Comparison of ENCODE assay signal across 9 mouse cellular contexts in genomic region chr4:46342711-46343286, GRCm38 (mm10). TPM values are rescaled to one million over a fixed set of nuclear protein-coding genes. Genes with fewer than 3 reads are reported as not detected.
DNase-seq lines count a peak whose midpoint lies in the region; ATAC-seq and TF ChIP-seq lines count a peak whose summit lies in the region.
"Had no signal": no experiment of that assay in that cellular context is flagged by ENCODE, and none has a peak within 500 bp of the region (broad histone marks: within the 10 kb centered on the region; RNA-seq: fewer than 3 reads in every experiment).

No protein-coding gene starts in this region.

- H3K4me1 ChIP-seq in heart, embryonic 13.5 days, result peaks cover 34% of the 10 kb centered on the region
- no peaks in the 10 kb centered on the region; the same call in 1 of the 2 replicates for H3K4me1 ChIP-seq in lung, postnatal 0 days (ENCODE audit: insufficient read depth, low read depth, low read length)
- H3K4me1 ChIP-seq in lung, adult 2 months (ENCODE audit: control insufficient read depth, insufficient read depth, low read length), result peaks cover 3% of the 10 kb centered on the region
- no peaks in the 10 kb centered on the region for H3K4me1 ChIP-seq in limb, embryonic 11.5 days (ENCODE audit: control insufficient read depth, insufficient read depth, low read length)
- H3K4me1 ChIP-seq in stomach, embryonic 16.5 days (ENCODE audit: control insufficient read depth, insufficient read depth, low read length), result peaks cover 9% of the 10 kb centered on the region

- no peak for DNase-seq in heart, adult 9 months (ENCODE audit: low spot score in 2 of 2)
- DNase-seq in lung, postnatal 0 days (ENCODE audit: low spot score), result no peak
- DNase-seq in lung, adult 2 months, result no peak
- peak; percentile 63 for DNase-seq in limb, embryonic 11.5 days (ENCODE audit: low spot score)
- no peak for DNase-seq in cerebellum, adult 11-12 months
- no peak for DNase-seq in thymus, postnatal 25 days
- DNase-seq: gastrocnemius, postnatal 25 days had no signal

- H3K27ac ChIP-seq in heart, embryonic 13.5 days (replicated peaks), result no peak overlapping the region
- H3K27ac ChIP-seq in lung, postnatal 0 days (ENCODE audit: low read length), result no peak overlapping the region
- H3K27ac ChIP-seq in limb, embryonic 11.5 days (replicated peaks; ENCODE audit: low read depth, low read length), result no peak overlapping the region
- no peak overlapping the region for H3K27ac ChIP-seq in stomach, embryonic 16.5 days (ENCODE audit: low read length)

- H3K9ac ChIP-seq in heart, embryonic 13.5 days, result no peak overlapping the region
- no peak overlapping the region for H3K9ac ChIP-seq in lung, postnatal 0 days (replicated peaks; ENCODE audit: low read depth)
- 0 out of 2 replicates have a peak overlapping the region, but pooled peaks have one; percentile 22 for H3K9ac ChIP-seq in limb, embryonic 11.5 days (ENCODE audit: low read length)
- no peak overlapping the region for H3K9ac ChIP-seq in stomach, embryonic 16.5 days (ENCODE audit: low read length)

- no peak for TF ChIP-seq POLR2A in lung, adult 2 months (IDR thresholded peaks at IDR 0.05; ENCODE audit: borderline replicate concordance, extremely low read depth, low read depth, low read length)

- H3K4me2 ChIP-seq in heart, embryonic 13.5 days, result peak overlapping the region; percentile 52
- peak overlapping the region; percentile 54; the same call in 1 of the 2 replicates for H3K4me2 ChIP-seq in lung, postnatal 0 days (replicated peaks; ENCODE audit: low read depth, low read length)
- no peak overlapping the region for H3K4me2 ChIP-seq in limb, embryonic 11.5 days (ENCODE audit: low read depth, severe bottlenecking)
- peak overlapping the region; percentile 53; the same call in 1 of the 2 replicates for H3K4me2 ChIP-seq in stomach, embryonic 16.5 days (ENCODE audit: low read depth, low read length)

- H3K36me3 ChIP-seq in heart, embryonic 13.5 days, result no peaks in the 10 kb centered on the region
- no peaks in the 10 kb centered on the region for H3K36me3 ChIP-seq in lung, postnatal 0 days (ENCODE audit: insufficient read depth, low read length)
- no peaks in the 10 kb centered on the region for H3K36me3 ChIP-seq in limb, embryonic 11.5 days (ENCODE audit: control insufficient read depth, insufficient read depth, low read length)
- H3K36me3 ChIP-seq in stomach, embryonic 16.5 days (ENCODE audit: control insufficient read depth, insufficient read depth, low read length), result no peaks in the 10 kb centered on the region

- H3K9me3 ChIP-seq in heart, embryonic 13.5 days, result no peaks in the 10 kb centered on the region
- no peaks in the 10 kb centered on the region for H3K9me3 ChIP-seq in lung, postnatal 0 days (ENCODE audit: low read length)
- H3K9me3 ChIP-seq in limb, embryonic 11.5 days (ENCODE audit: control insufficient read depth, low read length), result no peaks in the 10 kb centered on the region
- H3K9me3 ChIP-seq in stomach, embryonic 16.5 days (replicated peaks; ENCODE audit: control insufficient read depth, low read length), result no peaks in the 10 kb centered on the region

- H3K27me3 ChIP-seq in heart, embryonic 13.5 days (replicated peaks), result peaks cover 100% of the 10 kb centered on the region
- H3K27me3 ChIP-seq in lung, postnatal 0 days (replicated peaks; ENCODE audit: insufficient read depth, low read length), result peaks cover 93% of the 10 kb centered on the region
- H3K27me3 ChIP-seq in limb, embryonic 11.5 days (ENCODE audit: control insufficient read depth, insufficient read depth, low read length), result peaks cover 95% of the 10 kb centered on the region
- H3K27me3 ChIP-seq in stomach, embryonic 16.5 days (ENCODE audit: control insufficient read depth, insufficient read depth, low read length), result peaks cover 90% of the 10 kb centered on the region

- WGBS in heart, embryonic 13.5 days, result 2% methylated on average over 28 of the region's 28 CpGs
- 1% methylated on average over 27 of the region's 28 CpGs for WGBS in lung, postnatal 0 days
- 3% methylated on average over 28 of the region's 28 CpGs for WGBS in lung, adult 2 months
- under 1% methylated on average over 28 of the region's 28 CpGs for WGBS in limb, embryonic 11.5 days
- WGBS in stomach, embryonic 16.5 days, result under 1% methylated on average over 27 of the region's 28 CpGs

- no peak for TF ChIP-seq EP300 in lung, postnatal 0 days (IDR thresholded peaks at IDR 0.05)

- H3K4me3 ChIP-seq in heart, embryonic 13.5 days, result peak overlapping the region; percentile 50
- H3K4me3 ChIP-seq in lung, postnatal 0 days (ENCODE audit: low read depth, low read length), result no peak overlapping the region
- no peak overlapping the region for H3K4me3 ChIP-seq in lung, adult 2 months (replicated peaks; ENCODE audit: extremely low read depth, low read depth, low read length)
- no peak overlapping the region for H3K4me3 ChIP-seq in limb, embryonic 11.5 days (ENCODE audit: low read depth, low read length)
- peak overlapping the region; percentile 45 for H3K4me3 ChIP-seq in stomach, embryonic 16.5 days (replicated peaks; ENCODE audit: low read length)

- no peak for ATAC-seq in heart, embryonic 13.5 days (ENCODE audit: extremely low read depth, insufficient number of reproducible peaks, low FRiP score, low TSS enrichment)
- ATAC-seq in lung, postnatal 0 days, result no peak; the same call in 1 of the 2 replicates
- no peak for ATAC-seq in limb, embryonic 11.5 days (ENCODE audit: insufficient number of reproducible peaks, low FRiP score, low TSS enrichment, low read depth)
- no peak for ATAC-seq in stomach, embryonic 16.5 days (ENCODE audit: insufficient read depth, low FRiP score)

- 0 out of 2 replicates have a peak, but pooled peaks have one; percentile 10 for TF ChIP-seq CTCF in lung, postnatal 0 days (IDR thresholded peaks at IDR 0.05)
- no peak for TF ChIP-seq CTCF in lung, adult 2 months (IDR thresholded peaks at IDR 0.05; ENCODE audit: insufficient read depth, low read length)

RNA-seq across cellular contexts. Expression of gene Foxe1, which starts 0.6 kb away (rescaled TPM):
- not detected in 2 replicates for polyA plus RNA-seq in heart, embryonic 13.5 days (2015; fragmentation: Nextera tagmentation; extraction: Ambion mirVana)
- not detected in 2 replicates for polyA plus RNA-seq in lung, postnatal 0 days (2015; fragmentation: Nextera tagmentation; extraction: Ambion mirVana)
- 1.6 TPM in 1 of 2 replicates, not detected in the other for polyA plus RNA-seq in lung, adult 2 months (2012; rRNA removed)
- polyA plus RNA-seq in limb, embryonic 11.5 days (2014; fragmentation: Nextera tagmentation; extraction: Ambion mirVana), result not detected in 2 replicates
- polyA plus RNA-seq in stomach, embryonic 16.5 days (2015; fragmentation: Nextera tagmentation; extraction: Ambion mirVana), result 0.26 and 0.31 TPM in 2 replicates

RNA-seq across cellular contexts. Expression of gene Trmo, which starts 46.4 kb away (rescaled TPM):
- 7.1 and 9.4 TPM in 2 replicates for polyA plus RNA-seq in heart, embryonic 13.5 days (2015; fragmentation: Nextera tagmentation; extraction: Ambion mirVana)
- polyA plus RNA-seq in lung, postnatal 0 days (2015; fragmentation: Nextera tagmentation; extraction: Ambion mirVana), result 8.2 and 8.3 TPM in 2 replicates
- 4.3 and 5.5 TPM in 2 replicates for polyA plus RNA-seq in lung, adult 2 months (2012; rRNA removed)
- 10.2 and 11.0 TPM in 2 replicates for polyA plus RNA-seq in limb, embryonic 11.5 days (2014; fragmentation: Nextera tagmentation; extraction: Ambion mirVana)
- polyA plus RNA-seq in stomach, embryonic 16.5 days (2015; fragmentation: Nextera tagmentation; extraction: Ambion mirVana), result 9.9 and 11.0 TPM in 2 replicates

Comparison
In these comparisons a context has a peak if more than half of its experiments do, and no peak if none do; other contexts are left out.
1. H3K4me3 ChIP-seq: peak in heart, embryonic 13.5 days (single experiment) and stomach, embryonic 16.5 days (single experiment); none in lung, postnatal 0 days (single experiment), lung, adult 2 months (single experiment) and limb, embryonic 11.5 days (single experiment).